Mouse (Mus musculus) megakaryocyte, embryonic 14.5 days (primary cell): ENCODE measurements around the gene Hus1b.

Experiments used
- FLI1 ChIP-seq: IDR thresholded peaks from 2 replicates; pipeline ENCODE4 v1.6.1; 2012; ENCODE audit warnings: low read length, inconsistent platforms, mixed read lengths
- GATA1 ChIP-seq: IDR thresholded peaks from 3 replicates; pipeline ENCODE4 v1.6.1; 2012; ENCODE audit warnings: mixed read lengths, low read length, inconsistent platforms, borderline replicate concordance

GRCm38 (mm10) chr13:30971047-30971446 is 23.5 kb upstream of the Hus1b start:
- no peak for TF ChIP-seq GATA1
- no peak for TF ChIP-seq FLI1
